8 mouse cellular contexts compared by ENCODE assay signal in the genomic region with DNA sequence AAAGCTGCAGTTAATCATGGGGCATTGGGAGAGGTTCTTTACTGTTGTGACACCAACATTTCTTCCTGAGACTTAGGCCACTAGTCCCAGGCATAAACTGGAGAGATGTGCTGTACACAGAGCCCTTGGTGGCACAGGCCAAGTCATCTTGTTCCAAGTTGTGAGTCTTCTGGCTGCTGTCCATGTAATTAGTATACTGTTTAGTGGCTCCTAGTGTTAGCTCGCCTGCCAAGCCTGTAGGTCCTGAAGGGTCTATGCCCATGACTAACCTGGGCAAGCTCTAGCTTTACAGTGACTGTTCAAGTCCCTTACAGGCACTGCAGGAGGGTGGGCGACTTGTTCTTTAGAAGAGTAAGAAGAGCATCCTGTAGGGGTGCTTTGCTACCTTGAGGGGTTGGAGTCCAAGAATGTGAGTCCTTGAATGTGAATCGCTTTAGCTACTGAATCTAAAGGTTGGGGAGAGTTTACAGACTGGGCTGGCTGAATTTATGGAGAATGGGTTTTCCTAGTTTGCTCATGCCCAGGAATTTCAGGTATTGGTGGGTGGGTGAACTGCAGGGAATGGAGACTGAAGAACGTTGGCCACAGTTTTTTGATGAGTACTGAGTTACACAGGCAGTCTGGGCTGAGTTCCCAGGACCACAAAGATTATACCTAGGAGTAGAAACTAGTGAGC. TPM values are rescaled to one million over a fixed set of nuclear protein-coding genes. Genes with fewer than 3 reads are reported as not detected.
DNase-seq lines count a peak whose midpoint lies in the region; ATAC-seq and TF ChIP-seq lines count a peak whose summit lies in the region.

No protein-coding gene starts in this region.

- peak; percentile 43 for DNase-seq in liver, embryonic 11.5 days (ENCODE audit: low spot score)
- DNase-seq in liver = no peak
- DNase-seq in embryonic facial prominence, embryonic 10.5 days (ENCODE audit: low spot score) = peak; percentile 52
- DNase-seq in limb, embryonic 11.5 days (ENCODE audit: low spot score) = peak; percentile 60
- DNase-seq in layer of hippocampus, adult 18-20 months (ENCODE audit: low spot score in 2 of 2) = no peak
- DNase-seq in left cerebral cortex, adult 2 months (ENCODE audit: extremely low spot score in 1 of 2, low spot score in 2 of 2) = no peak
- DNase-seq in gastrocnemius, adult 2 months = no peak

- H3K4me3 ChIP-seq in liver, embryonic 11.5 days (ENCODE audit: low read depth, low read length) = peak overlapping the region; percentile 7; the same call in 1 of the 2 replicates
- peak overlapping the region; percentile 38 for H3K4me3 ChIP-seq in embryonic facial prominence, embryonic 10.5 days
- H3K4me3 ChIP-seq in limb, embryonic 11.5 days (ENCODE audit: low read depth, low read length) = no peak overlapping the region
- no peak overlapping the region for H3K4me3 ChIP-seq in stomach, embryonic 14.5 days (ENCODE audit: low read depth, low read length)
- no peak overlapping the region for H3K4me3 ChIP-seq in left cerebral cortex, adult 2 months
- H3K4me3 ChIP-seq in gastrocnemius, adult 2 months = no peak overlapping the region

- H3K4me2 ChIP-seq in liver, embryonic 11.5 days = peak overlapping the region; percentile 37
- H3K4me2 ChIP-seq in limb, embryonic 11.5 days (ENCODE audit: low read depth, severe bottlenecking) = peak overlapping the region; percentile 16
- no peak overlapping the region for H3K4me2 ChIP-seq in stomach, embryonic 14.5 days (replicated peaks; ENCODE audit: low read depth, low read length)

- no peaks in the 10 kb centered on the region for H3K27me3 ChIP-seq in liver, embryonic 11.5 days (replicated peaks; ENCODE audit: control insufficient read depth, insufficient read depth, low read length)
- H3K27me3 ChIP-seq in embryonic facial prominence, embryonic 10.5 days (replicated peaks; ENCODE audit: low read depth, poor library complexity, severe bottlenecking) = no peaks in the 10 kb centered on the region
- H3K27me3 ChIP-seq in limb, embryonic 11.5 days (ENCODE audit: control insufficient read depth, insufficient read depth, low read length) = no peaks in the 10 kb centered on the region
- H3K27me3 ChIP-seq in stomach, embryonic 14.5 days (ENCODE audit: control insufficient read depth, insufficient read depth, low read length) = no peaks in the 10 kb centered on the region

- no peak for ATAC-seq in liver, embryonic 11.5 days (replicated peaks; ENCODE audit: low FRiP score)
- ATAC-seq in limb, embryonic 11.5 days (ENCODE audit: insufficient number of reproducible peaks, low FRiP score, low TSS enrichment, low read depth) = no peak
- ATAC-seq in stomach, embryonic 14.5 days (ENCODE audit: insufficient number of reproducible peaks, insufficient read depth, low FRiP score, low read depth) = no peak

- peak overlapping the region; percentile 30; the same call in 1 of the 2 replicates for H3K9ac ChIP-seq in liver, embryonic 11.5 days (ENCODE audit: low read depth, low read length)
- no peak overlapping the region for H3K9ac ChIP-seq in limb, embryonic 11.5 days (ENCODE audit: low read length)
- no peak overlapping the region for H3K9ac ChIP-seq in stomach, embryonic 14.5 days (replicated peaks; ENCODE audit: low read depth, low read length)

- intact Hi-C loops in left cerebral cortex, adult 2 months (cut with DNase I) = loop anchor here (5.0 kb wide), 1 partner anchor 159 kb away; no protein-coding TSS in a partner anchor
- intact Hi-C loops in gastrocnemius, adult 2 months (cut with DNase I) = no loop called here

- WGBS in liver, embryonic 11.5 days = 23% methylated on average over 4 of the region's 4 CpGs
- 19% methylated on average over 4 of the region's 4 CpGs for WGBS in embryonic facial prominence, embryonic 10.5 days
- WGBS in limb, embryonic 11.5 days = 21% methylated on average over 4 of the region's 4 CpGs
- 13% methylated on average over 4 of the region's 4 CpGs for WGBS in stomach, embryonic 14.5 days

- TF ChIP-seq CTCF in left cerebral cortex, adult 2 months (IDR thresholded peaks at IDR 0.05) = no peak
- no peak for TF ChIP-seq CTCF in gastrocnemius, adult 2 months (IDR thresholded peaks at IDR 0.05)

- peaks cover 24% of the 10 kb centered on the region for H3K36me3 ChIP-seq in liver, embryonic 11.5 days (ENCODE audit: control insufficient read depth, insufficient read depth, low read length)
- H3K36me3 ChIP-seq in embryonic facial prominence, embryonic 10.5 days (replicated peaks) = peaks cover 64% of the 10 kb centered on the region
- H3K36me3 ChIP-seq in limb, embryonic 11.5 days (ENCODE audit: control insufficient read depth, insufficient read depth, low read length) = peaks cover 25% of the 10 kb centered on the region; the same call in 1 of the 2 replicates
- peaks cover 26% of the 10 kb centered on the region for H3K36me3 ChIP-seq in stomach, embryonic 14.5 days (ENCODE audit: control insufficient read depth, insufficient read depth, low read length)

- peaks cover 27% of the 10 kb centered on the region for H3K4me1 ChIP-seq in liver, embryonic 11.5 days (replicated peaks; ENCODE audit: control insufficient read depth, insufficient read depth, low read length)
- H3K4me1 ChIP-seq in embryonic facial prominence, embryonic 10.5 days = peaks cover 37% of the 10 kb centered on the region
- H3K4me1 ChIP-seq in limb, embryonic 11.5 days (ENCODE audit: control insufficient read depth, insufficient read depth, low read length) = peaks cover 14% of the 10 kb centered on the region; the same call in 1 of the 2 replicates
- peaks cover 16% of the 10 kb centered on the region for H3K4me1 ChIP-seq in stomach, embryonic 14.5 days (ENCODE audit: control insufficient read depth, insufficient read depth, low read length)

- peak overlapping the region; percentile 40 for H3K27ac ChIP-seq in liver, embryonic 11.5 days (ENCODE audit: low read depth, low read length)
- no peak overlapping the region for H3K27ac ChIP-seq in embryonic facial prominence, embryonic 10.5 days (replicated peaks)
- 0 out of 2 replicates have a peak overlapping the region, but pooled peaks have one; percentile 10 for H3K27ac ChIP-seq in limb, embryonic 11.5 days (replicated peaks; ENCODE audit: low read depth, low read length)
- H3K27ac ChIP-seq in stomach, embryonic 14.5 days (ENCODE audit: low read length) = peak overlapping the region; percentile 44; the same call in 1 of the 2 replicates
- no peak overlapping the region for H3K27ac ChIP-seq in left cerebral cortex, adult 2 months
- H3K27ac ChIP-seq in gastrocnemius, adult 2 months = no peak overlapping the region

- no peaks in the 10 kb centered on the region for H3K9me3 ChIP-seq in liver, embryonic 11.5 days (ENCODE audit: control insufficient read depth, low read length)
- H3K9me3 ChIP-seq in embryonic facial prominence, embryonic 10.5 days = no peaks in the 10 kb centered on the region
- no peaks in the 10 kb centered on the region for H3K9me3 ChIP-seq in limb, embryonic 11.5 days (ENCODE audit: control insufficient read depth, low read length)
- H3K9me3 ChIP-seq in stomach, embryonic 14.5 days (ENCODE audit: control insufficient read depth, low read depth, low read length) = no peaks in the 10 kb centered on the region

RNA-seq across cellular contexts. Expression of gene Ptma, which starts 4.5 kb away (rescaled TPM):
- 2,666 and 2,805 TPM in 2 replicates for polyA plus RNA-seq in liver, embryonic 11.5 days (2014; fragmentation: Nextera tagmentation; extraction: Ambion mirVana)
- polyA plus RNA-seq in embryonic facial prominence, embryonic 10.5 days (2016; fragmentation: Nextera tagmentation; extraction: Ambion mirVana) = 3,352 and 3,592 TPM in 2 replicates
- polyA plus RNA-seq in limb, embryonic 11.5 days (2014; fragmentation: Nextera tagmentation; extraction: Ambion mirVana) = 4,370 and 4,506 TPM in 2 replicates
- polyA plus RNA-seq in stomach, embryonic 14.5 days (2014; fragmentation: Nextera tagmentation; extraction: Ambion mirVana) = 2,677 and 2,766 TPM in 2 replicates
- total RNA-seq in layer of hippocampus, adult 18-20 months (2021) = 100 to 1,000 TPM; 470 to 490 TPM
- total RNA-seq in left cerebral cortex, adult 2 months (2021) = 100 to 1,000 TPM; 353 to 363 TPM
- 100 to 1,000 TPM in 1 of 2 experiments, 10 to 100 TPM in 1; 58.5 to 108 TPM for total RNA-seq in gastrocnemius, adult 2 months (2021)

RNA-seq across cellular contexts. Expression of gene Pde6d, which starts 51.4 kb away (rescaled TPM):
- 48.1 and 52.1 TPM in 2 replicates for polyA plus RNA-seq in liver, embryonic 11.5 days (2014; fragmentation: Nextera tagmentation; extraction: Ambion mirVana)
- polyA plus RNA-seq in embryonic facial prominence, embryonic 10.5 days (2016; fragmentation: Nextera tagmentation; extraction: Ambion mirVana) = 60.8 and 61.2 TPM in 2 replicates
- 76.7 and 81.6 TPM in 2 replicates for polyA plus RNA-seq in limb, embryonic 11.5 days (2014; fragmentation: Nextera tagmentation; extraction: Ambion mirVana)
- polyA plus RNA-seq in stomach, embryonic 14.5 days (2014; fragmentation: Nextera tagmentation; extraction: Ambion mirVana) = 48.4 and 56.6 TPM in 2 replicates
- 10 to 100 TPM; 47.3 to 48.9 TPM for total RNA-seq in layer of hippocampus, adult 18-20 months (2021)
- total RNA-seq in left cerebral cortex, adult 2 months (2021) = 10 to 100 TPM; 43.7 to 50.3 TPM
- total RNA-seq in gastrocnemius, adult 2 months (2021) = 10 to 100 TPM; 24.3 to 30.3 TPM

RNA-seq across cellular contexts. Expression of gene Cops7b, which starts 51.7 kb away (rescaled TPM):
- 30.8 and 33.4 TPM in 2 replicates for polyA plus RNA-seq in liver, embryonic 11.5 days (2014; fragmentation: Nextera tagmentation; extraction: Ambion mirVana)
- polyA plus RNA-seq in embryonic facial prominence, embryonic 10.5 days (2016; fragmentation: Nextera tagmentation; extraction: Ambion mirVana) = 74.1 and 75.7 TPM in 2 replicates
- 57.8 and 61.6 TPM in 2 replicates for polyA plus RNA-seq in limb, embryonic 11.5 days (2014; fragmentation: Nextera tagmentation; extraction: Ambion mirVana)
- polyA plus RNA-seq in stomach, embryonic 14.5 days (2014; fragmentation: Nextera tagmentation; extraction: Ambion mirVana) = 38.2 and 38.9 TPM in 2 replicates
- 10 to 100 TPM; 19.5 to 21.1 TPM for total RNA-seq in layer of hippocampus, adult 18-20 months (2021)
- total RNA-seq in left cerebral cortex, adult 2 months (2021) = 10 to 100 TPM; 24.5 TPM
- 10 to 100 TPM; 10.2 to 11.0 TPM for total RNA-seq in gastrocnemius, adult 2 months (2021)

Comparison
In these comparisons a context has a peak if more than half of its experiments do, and no peak if none do; other contexts are left out.
1. DNase-seq: peak in liver, embryonic 11.5 days (single experiment), embryonic facial prominence, embryonic 10.5 days (single experiment) and limb, embryonic 11.5 days (single experiment); none in liver (single experiment), layer of hippocampus, adult 18-20 months (0 of 2), left cerebral cortex, adult 2 months (0 of 2) and gastrocnemius, adult 2 months (single experiment).
2. H3K27ac ChIP-seq: peak in liver, embryonic 11.5 days (single experiment), limb, embryonic 11.5 days (single experiment) and stomach, embryonic 14.5 days (single experiment); none in embryonic facial prominence, embryonic 10.5 days (single experiment), left cerebral cortex, adult 2 months (single experiment) and gastrocnemius, adult 2 months (single experiment).
3. H3K4me3 ChIP-seq: peak in liver, embryonic 11.5 days (single experiment) and embryonic facial prominence, embryonic 10.5 days (single experiment); none in limb, embryonic 11.5 days (single experiment), stomach, embryonic 14.5 days (single experiment), left cerebral cortex, adult 2 months (single experiment) and gastrocnemius, adult 2 months (single experiment).